Mouse (Mus musculus): ENCODE measurements around the gene Sdccag8.

DNA sequence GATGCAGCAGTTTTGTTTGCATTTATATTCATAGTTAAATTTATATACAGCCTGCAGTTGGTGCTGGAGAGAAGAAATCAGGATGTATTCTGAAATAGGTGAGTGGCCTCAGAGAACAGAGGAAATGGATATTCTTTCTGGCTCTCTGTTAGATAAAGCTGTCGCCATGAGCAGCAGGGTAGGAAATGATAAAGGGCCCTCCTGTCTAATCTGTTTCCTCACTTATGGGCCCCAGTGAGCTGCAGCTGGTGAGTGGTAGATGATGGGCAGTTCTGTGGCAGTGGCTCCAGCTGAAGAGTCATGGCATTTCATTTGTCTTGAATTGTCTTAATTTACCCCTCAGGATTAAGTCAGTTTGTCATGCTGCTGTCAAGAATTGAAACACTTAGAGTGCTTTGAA is 7.5 kb downstream of the Sdccag8 start:
- no peak for TF ChIP-seq CTCF (IDR thresholded peaks at IDR 0.05; ENCODE audit: extremely low read depth, insufficient read depth, insufficient read length, insufficient replicate concordance)
- TF ChIP-seq POLR2A (IDR thresholded peaks at IDR 0.05; ENCODE audit: low read depth, low read length), result no peak
